Mouse (Mus musculus) embryonic facial prominence, embryonic 14.5 days (tissue): ENCODE measurements around the gene Mcat. TPM values are rescaled to one million over a fixed set of nuclear protein-coding genes. Genes with fewer than 3 reads are reported as not detected.
A peak's percentile ranks its signal among the peaks of the same experiment; 100 is the strongest.

Experiments used
- ATAC-seq: fragments of 200-750 bp; cut with Nextera tagmentation; 2 replicates; pipeline ENCODE4 v1.8.0; 2017; ENCODE audit warnings: low read depth, moderate number of reproducible peaks, moderate TSS enrichment
- DNase-seq: peaks from one replicate; pipeline ENCODE4 v3.0.0-alpha.2; 2015; ENCODE audit warnings: low spot score
- H3K27ac ChIP-seq: fragments of 300-500 bp; sonication (generic); replicated peaks from 2 replicates; pipeline ENCODE4 v1.5.1; 2014; ENCODE audit warnings: low read depth, mild to moderate bottlenecking, low read length, moderate library complexity
- H3K27me3 ChIP-seq: fragments of 300-500 bp; sonication (generic); replicated peaks from 2 replicates; pipeline ENCODE4 v1.6.1; 2014; ENCODE audit warnings: low read length; ENCODE audit not compliant: control insufficient read depth, insufficient read depth
- H3K36me3 ChIP-seq: fragments of 300-500 bp; sonication (generic); 2 replicates; pipeline ENCODE4 v1.6.1; 2014; ENCODE audit warnings: low read length, mixed read lengths; ENCODE audit not compliant: control insufficient read depth, insufficient read depth
- H3K4me1 ChIP-seq: fragments of 300-500 bp; sonication (generic); 2 replicates; pipeline ENCODE4 v1.6.1; 2014; ENCODE audit warnings: antibody characterized with exemption, low read length; ENCODE audit not compliant: control insufficient read depth, insufficient read depth
- H3K4me2 ChIP-seq: fragments of 300-500 bp; sonication (generic); 2 replicates; pipeline ENCODE4 v1.6.1; 2014; ENCODE audit warnings: low read depth, mild to moderate bottlenecking, low read length, moderate library complexity, mixed read lengths
- H3K4me3 ChIP-seq: fragments of 300-500 bp; sonication (generic); 2 replicates; pipeline ENCODE4 v1.5.1; 2014; ENCODE audit warnings: low read depth, mild to moderate bottlenecking, low read length
- H3K9ac ChIP-seq: fragments of 300-500 bp; sonication (generic); 2 replicates; pipeline ENCODE4 v1.6.1; 2014; ENCODE audit warnings: low read depth, mild to moderate bottlenecking, low read length, moderate library complexity, mixed read lengths
- H3K9me3 ChIP-seq: fragments of 300-500 bp; sonication (generic); 2 replicates; pipeline ENCODE4 v1.6.1; 2016; ENCODE audit warnings: low read length; ENCODE audit not compliant: control insufficient read depth
- WGBS: fragments of 180-500 bp; shearing (Covaris S2); extraction: QIAGEN DNeasy Blood & Tissue Kit; methylation state at CpG from one replicate; pipeline ENCODE4 v1.1.7; 2014; 5-methylcytosine and 5-hydroxymethylcytosine counted together
- polyA plus RNA-seq: library from polyadenylated mRNA; unstranded; fragments of >200 nt; fragmentation: Nextera tagmentation; extraction: Ambion mirVana; gene quantifications from 2 replicates; pipeline ENCODE4 v1.2.1, GENCODE M21; 2014

Mcat gene
- polyA plus RNA-seq, 1 experiment from 2014 or later: 34.9 TPM

GRCm38 (mm10) chr15:83528892-83529291 lies 34.7 kb downstream of the Mcat start:
- Histone ChIP-seq H3K27me3 (peaks cover 43% of the 10 kb centered on the region), H3K4me3 (no peak overlapping the region), H3K9me3 (no peaks in the 10 kb centered on the region), H3K9ac (no peak overlapping the region), H3K36me3 (no peaks in the 10 kb centered on the region), H3K27ac (no peak overlapping the region), H3K4me2 (no peak overlapping the region), H3K4me1 (peaks cover 7% of the 10 kb centered on the region)
- ATAC-seq (no peak), DNase-seq (no peak)
- 69% methylated on average over 4 of the region's 4 CpGs for WGBS

GRCm38 (mm10) chr15:83527747-83528146 lies 35.8 kb downstream of the Mcat start:
- Histone ChIP-seq H3K9me3 (no peaks in the 10 kb centered on the region), H3K4me1 (peaks cover 7% of the 10 kb centered on the region), H3K4me3 (no peak overlapping the region), H3K36me3 (no peaks in the 10 kb centered on the region), H3K9ac (no peak overlapping the region; the same call in 1 of the 2 replicates), H3K27me3 (peaks cover 44% of the 10 kb centered on the region), H3K27ac (no peak overlapping the region), H3K4me2 (peak overlapping the region; percentile 96)
- ATAC-seq (no peak), DNase-seq (no peak)
- 56% methylated on average over 2 of the region's 2 CpGs for WGBS

GRCm38 (mm10) chr15:83527092-83527437 lies 36.5 kb downstream of the Mcat start:
- Histone ChIP-seq H3K9me3 (no peaks in the 10 kb centered on the region), H3K36me3 (no peaks in the 10 kb centered on the region), H3K4me1 (peaks cover 7% of the 10 kb centered on the region), H3K9ac (peak overlapping the region; percentile 62), H3K4me2 (peak overlapping the region; percentile 96), H3K27ac (no peak overlapping the region), H3K4me3 (peak overlapping the region; percentile 52), H3K27me3 (peaks cover 44% of the 10 kb centered on the region)
- 2% methylated on average over 21 of the region's 26 CpGs for WGBS
- DNase-seq (no peak), ATAC-seq (no peak)

- no peaks in the 10 kb centered on the region for H3K9me3 ChIP-seq
- H3K4me2 ChIP-seq: peak within 1 kb of the TSS; percentile 96
- peak within 1 kb of the TSS; percentile 52 for H3K4me3 ChIP-seq
- DNase-seq (peak; percentile 56), ATAC-seq (peak; percentile 77)
- WGBS: 1% methylated on average over 22 of the region's 45 CpGs
- H3K27ac ChIP-seq: no peak within 1 kb of the TSS
- H3K9ac ChIP-seq: peak within 1 kb of the TSS; percentile 62
- H3K4me1 ChIP-seq: peaks cover 7% of the 10 kb centered on the region
- H3K27me3 ChIP-seq: peaks cover 44% of the 10 kb centered on the region
- no peaks in the 10 kb centered on the region for H3K36me3 ChIP-seq
Measured at GRCm38 (mm10) chr15:83526424-83527091, 37.0 kb downstream of the Mcat start, which contains the start of gene Bik. Gene Bik (plus strand): TSS chr15:83526862.

GRCm38 (mm10) chr15:83524333-83524729 lies 39.3 kb downstream of the Mcat start:
- no peak overlapping the region for H3K9ac ChIP-seq
- H3K9me3 ChIP-seq: no peaks in the 10 kb centered on the region
- peaks cover 7% of the 10 kb centered on the region for H3K4me1 ChIP-seq
- no peak overlapping the region for H3K27ac ChIP-seq
- ATAC-seq: no peak
- peaks cover 44% of the 10 kb centered on the region for H3K27me3 ChIP-seq
- H3K4me3 ChIP-seq: no peak overlapping the region
- no peak for DNase-seq
- no peak overlapping the region for H3K4me2 ChIP-seq
- no peaks in the 10 kb centered on the region for H3K36me3 ChIP-seq
- WGBS: 79% methylated on average over 3 of the region's 3 CpGs

GRCm38 (mm10) chr15:83523638-83524332 lies 39.8 kb downstream of the Mcat start:
- Histone ChIP-seq H3K36me3 (no peaks in the 10 kb centered on the region), H3K9ac (no peak overlapping the region), H3K9me3 (no peaks in the 10 kb centered on the region), H3K27ac (no peak overlapping the region), H3K4me2 (no peak overlapping the region), H3K4me1 (peaks cover 7% of the 10 kb centered on the region), H3K4me3 (no peak overlapping the region), H3K27me3 (peaks cover 42% of the 10 kb centered on the region)
- 59% methylated on average over 14 of the region's 14 CpGs for WGBS
- DNase-seq (no peak), ATAC-seq (no peak)

- Histone ChIP-seq H3K4me3 (no peak overlapping the region), H3K36me3 (no peaks in the 10 kb centered on the region), H3K27ac (no peak overlapping the region), H3K4me2 (no peak overlapping the region), H3K27me3 (peaks cover 37% of the 10 kb centered on the region), H3K9ac (no peak overlapping the region), H3K9me3 (no peaks in the 10 kb centered on the region), H3K4me1 (peaks cover 7% of the 10 kb centered on the region)
- WGBS: 26% methylated on average over 7 of the region's 7 CpGs
- DNase-seq (no peak), ATAC-seq (no peak)
Measured at GRCm38 (mm10) chr15:83523196-83523595, 40.4 kb downstream of the Mcat start.

- Histone ChIP-seq H3K4me2 (no peak overlapping the region), H3K4me3 (no peak overlapping the region), H3K27ac (no peak overlapping the region), H3K27me3 (peaks cover 14% of the 10 kb centered on the region), H3K9ac (no peak overlapping the region), H3K36me3 (no peaks in the 10 kb centered on the region), H3K9me3 (no peaks in the 10 kb centered on the region), H3K4me1 (no peaks in the 10 kb centered on the region; the same call in 1 of the 2 replicates)
- DNase-seq: no peak
- WGBS: 84% methylated on average over 6 of the region's 6 CpGs
- no peak for ATAC-seq
Measured at GRCm38 (mm10) chr15:83520861-83521382, 42.7 kb downstream of the Mcat start.
